11 mouse cellular contexts compared by ENCODE assay signal in genomic region chr7:122512430-122512966, GRCm38 (mm10).
DNase-seq lines count a peak whose midpoint lies in the region; ATAC-seq lines count a peak whose summit lies in the region.
"Had no signal": no experiment of that assay in that cellular context is flagged by ENCODE, and none has a peak within 500 bp of the region (broad histone marks: within the 10 kb centered on the region; RNA-seq: fewer than 3 reads in every experiment).

No protein-coding gene starts in this region.

- DNase-seq in cerebellum, postnatal 25 days: peak; percentile 12 to 26
- no peak for DNase-seq in cerebellum, postnatal 4 days (ENCODE audit: low spot score in 2 of 2)
- peak; percentile 15 for DNase-seq in layer of hippocampus, adult 11-12 months (ENCODE audit: low spot score)
- no peak for DNase-seq in layer of hippocampus, postnatal 10 days (ENCODE audit: low spot score in 2 of 2)
- peak; percentile 18 for DNase-seq in right cerebral cortex, adult 18-20 months
- no peak for DNase-seq in right cerebral cortex, postnatal 14 days
- DNase-seq in thymus, postnatal 0 days (ENCODE audit: low spot score): no peak
- DNase-seq: kidney, adult 9 months; thymus, postnatal 4 days had no signal

- no peak for ATAC-seq in inflammation-experienced regulatory T-cells, adult 6 months
- ATAC-seq: Patski had no signal

Comparison
In these comparisons a context has a peak if more than half of its experiments do, and no peak if none do; other contexts are left out.
1. DNase-seq: peak in cerebellum, postnatal 25 days (2 of 2), layer of hippocampus, adult 11-12 months (single experiment) and right cerebral cortex, adult 18-20 months (single experiment); none in cerebellum, postnatal 4 days (0 of 2), layer of hippocampus, postnatal 10 days (0 of 2), right cerebral cortex, postnatal 14 days (single experiment) and thymus, postnatal 0 days (single experiment).